Mouse (Mus musculus) naive thymus-derived CD4-positive, alpha-beta T cell, adult 5 months (primary cell): ENCODE results near the gene Btbd9. TPM values are rescaled to one million over a fixed set of nuclear protein-coding genes. Genes with fewer than 3 reads are reported as not detected.

Experiments
- polyA plus RNA-seq: library from polyadenylated mRNA; unstranded; fragments of 100-300 nt; shearing (Covaris generic); gene quantifications from one replicate; pipeline ENCODE4 v1.2.1, GENCODE M21; 2017

The Btbd9 gene
- polyA plus RNA-seq, result 110 TPM

GRCm38 (mm10) chr17:30575941-30576773 is at the start of gene Btbd9:
TSS of gene Btbd9 (minus strand) at chr17:30576488.

GRCm38 (mm10) chr17:30624132-30624531 is 47.8 kb upstream of the Btbd9 start, which contains the start of gene Dnah8:
TSS of gene Dnah8 (plus strand) at chr17:30624354.

Other genes starting within 250 kb of the Btbd9 start
- gene Dnah8, start 47.9 kb upstream of the Btbd9 start, polyA plus RNA-seq, result 25.2 TPM
- 75.3 TPM for gene Glo1, start 50.4 kb upstream of the Btbd9 start, polyA plus RNA-seq